Mouse (Mus musculus) CH12.LX (cell line): ENCODE data around the gene Ibtk. TPM values are rescaled to one million over a fixed set of nuclear protein-coding genes. Genes with fewer than 3 reads are reported as not detected.
A peak's percentile ranks its signal among the peaks of the same experiment; 100 is the strongest.
"Not testable (repeated sequence)": the region's sequence is repeated elsewhere in the genome, so short reads cannot be mapped to it uniquely, and the experiment has no call there.

Experiments
- DNase-seq: peaks from one replicate; pipeline ENCODE4 v3.0.0-alpha.2; 2013; ENCODE audit errors: extremely low read depth
- H3K27ac ChIP-seq: 2 replicates; pipeline ENCODE4 v1.5.1; 2012; ENCODE audit warnings: low read depth, mild to moderate bottlenecking, control low read depth, moderate library complexity; ENCODE audit not compliant: insufficient read depth
- H3K27me3 ChIP-seq: replicated peaks from 2 replicates; pipeline ENCODE3; 2012; ENCODE audit warnings: inconsistent platforms
- H3K36me3 ChIP-seq, 2 experiments: replicated peaks in 1 of 2; 2 replicates each; pipeline versions ENCODE3 to v1.6.1; 2012; ENCODE audit warnings: inconsistent platforms in 1 of 2, low read length in 1 of 2, mild to moderate bottlenecking in 1 of 2, mixed read lengths in 1 of 2, moderate library complexity in 1 of 2; ENCODE audit not compliant: control insufficient read depth in 1 of 2, insufficient read depth in 1 of 2
- H3K4me1 ChIP-seq, 2 experiments: 2 replicates each; pipeline ENCODE4 v1.6.1; 2012; ENCODE audit warnings: inconsistent platforms in 1 of 2, moderate library complexity in 1 of 2; ENCODE audit not compliant: insufficient read depth in 2 of 2, control insufficient read depth in 1 of 2
- H3K4me2 ChIP-seq: 2 replicates; pipeline ENCODE4 v1.6.1; 2012; ENCODE audit warnings: low read depth, mild to moderate bottlenecking, control low read depth; ENCODE audit not compliant: poor library complexity, insufficient read depth, severe bottlenecking
- H3K4me3 ChIP-seq, 3 experiments: fragments of 150-350 bp in 1 of 3; sonication (generic) in 1 of 3; replicated peaks in 1 of 3; 2 replicates each; pipeline versions ENCODE3 to v1.5.1; 2011 to 2012; ENCODE audit warnings: low read depth in 2 of 3, low read length in 2 of 3, mild to moderate bottlenecking in 2 of 3, moderate library complexity in 2 of 3, control low read depth in 1 of 3, improper control_type of control experiment in 1 of 3, inconsistent platforms in 1 of 3, mixed read lengths in 1 of 3; ENCODE audit not compliant: poor library complexity in 1 of 3
- H3K79me2 ChIP-seq: replicated peaks from 2 replicates; pipeline ENCODE4 v1.6.1; 2012; ENCODE audit warnings: mild to moderate bottlenecking, moderate library complexity; ENCODE audit not compliant: control insufficient read depth, poor library complexity, insufficient read depth, severe bottlenecking; ENCODE audit errors: extremely low read depth
- H3K9ac ChIP-seq: 2 replicates; pipeline ENCODE4 v1.6.1; 2012; ENCODE audit warnings: low read depth, mild to moderate bottlenecking, control low read depth, moderate library complexity; ENCODE audit not compliant: insufficient read depth
- H3K9me3 ChIP-seq: replicated peaks from 2 replicates; pipeline ENCODE3; 2012; ENCODE audit warnings: low read length, inconsistent platforms, mixed read lengths
- BHLHE40 ChIP-seq: IDR thresholded peaks from 2 replicates; pipeline ENCODE4 v1.6.1; 2011; ENCODE audit warnings: mild to moderate bottlenecking, low read depth, low read length, improper control_type of control experiment
- CTCF ChIP-seq, 2 experiments: IDR thresholded peaks in 1 of 2; conservative IDR thresholded peaks in 1 of 2; 2 replicates each; pipeline ENCODE4 v1.5.1; 2011 to 2012; ENCODE audit warnings: low read depth in 2 of 2, low read length in 2 of 2, improper control_type of control experiment in 1 of 2, inconsistent platforms in 1 of 2, mild to moderate bottlenecking in 1 of 2, moderate library complexity in 1 of 2
- E2F4 ChIP-seq: IDR thresholded peaks from 2 replicates; pipeline ENCODE4 v1.6.1; 2011; ENCODE audit warnings: low read depth, low read length, improper control_type of control experiment; ENCODE audit not compliant: insufficient replicate concordance
- ELF1 ChIP-seq: IDR thresholded peaks from 2 replicates; pipeline ENCODE4 v1.6.1; 2014; ENCODE audit warnings: low read depth, mild to moderate bottlenecking, inconsistent platforms, low read length, improper control_type of control experiment
- ETS1 ChIP-seq: conservative IDR thresholded peaks from 2 replicates; pipeline ENCODE4 v1.6.1; 2012; ENCODE audit warnings: low read depth, mild to moderate bottlenecking, inconsistent platforms, low read length, improper control_type of control experiment, moderate library complexity
- JUND ChIP-seq: conservative IDR thresholded peaks from 2 replicates; pipeline ENCODE4 v1.6.1; 2011; ENCODE audit warnings: low read depth, low read length, improper control_type of control experiment
- MAFK ChIP-seq: IDR thresholded peaks from 2 replicates; pipeline ENCODE4 v1.6.1; 2011; ENCODE audit warnings: low read length, improper control_type of control experiment; ENCODE audit not compliant: insufficient replicate concordance
- MAX ChIP-seq: IDR thresholded peaks from 2 replicates; pipeline ENCODE4 v1.6.1; 2011; ENCODE audit warnings: low read length, improper control_type of control experiment
- MEF2A ChIP-seq: IDR thresholded peaks from 2 replicates; pipeline ENCODE4 v1.6.1; 2014; ENCODE audit warnings: low read depth, mild to moderate bottlenecking, inconsistent platforms, low read length, improper control_type of control experiment, borderline replicate concordance
- NRF1 ChIP-seq: IDR thresholded peaks from 2 replicates; pipeline ENCODE4 v1.6.1; 2014; ENCODE audit warnings: low read depth, mild to moderate bottlenecking, inconsistent platforms, low read length, improper control_type of control experiment, moderate library complexity
- POLR2A ChIP-seq: IDR thresholded peaks from 2 replicates; pipeline ENCODE4 v1.6.1; 2011; ENCODE audit warnings: low read depth, mild to moderate bottlenecking, improper control_type of control experiment, low read length
- RAD21 ChIP-seq: IDR thresholded peaks from 2 replicates; pipeline ENCODE4 v1.6.1; 2011; ENCODE audit warnings: low read depth, mild to moderate bottlenecking, low read length, improper control_type of control experiment, moderate library complexity
- SMC3 ChIP-seq: IDR thresholded peaks from 2 replicates; pipeline ENCODE4 v1.6.1; 2011; ENCODE audit warnings: low read depth, low read length, improper control_type of control experiment
- TBP ChIP-seq: conservative IDR thresholded peaks from 2 replicates; pipeline ENCODE4 v1.6.1; 2011; ENCODE audit warnings: low read depth, low read length, improper control_type of control experiment
- TCF12 ChIP-seq: IDR thresholded peaks from 2 replicates; pipeline ENCODE4 v1.6.1; 2014; ENCODE audit warnings: low read depth, mild to moderate bottlenecking, inconsistent platforms, low read length, improper control_type of control experiment
- USF1 ChIP-seq: IDR thresholded peaks from 2 replicates; pipeline ENCODE4 v1.6.1; 2014; ENCODE audit warnings: low read depth, mild to moderate bottlenecking, inconsistent platforms, low read length, improper control_type of control experiment
- USF2 ChIP-seq: conservative IDR thresholded peaks from 2 replicates; pipeline ENCODE4 v1.6.1; 2011; ENCODE audit warnings: low read depth, low read length, improper control_type of control experiment
- ZC3H11A ChIP-seq: IDR thresholded peaks from 2 replicates; pipeline ENCODE4 v1.6.1; 2012; ENCODE audit warnings: low read depth, mild to moderate bottlenecking, inconsistent platforms, low read length, improper control_type of control experiment
- ZMIZ1 ChIP-seq: IDR thresholded peaks from 2 replicates; pipeline ENCODE4 v1.6.1; 2012; ENCODE audit warnings: low read depth, mild to moderate bottlenecking, inconsistent platforms, low read length, improper control_type of control experiment
- dilution Hi-C: fragments of 300-500 bp; cut with MboI; formaldehyde crosslinking; loops from 2 replicates; pipeline ENCODE4 v1.14.3; 2020; ENCODE audit warnings: low sequenced_read_pairs; ENCODE audit not compliant: extremely low pct_unique_long_range_greater_than_20kb, extremely low pct_ligation_motif_present
- in situ Hi-C: fragments of 300-500 bp; cut with MboI; formaldehyde crosslinking; loops from 3 replicates; pipeline ENCODE4 v1.14.3; 2019; ENCODE audit warnings: low sequenced_read_pairs, low pct_ligation_motif_present, low pct_unique_long_range_greater_than_20kb, mixed read lengths
- polyA plus RNA-seq: library from polyadenylated mRNA; unstranded; fragments of >175 nt; gene quantifications from 2 replicates; pipeline ENCODE4 v1.2.1, GENCODE M21; 2012; ENCODE audit warnings: low read depth; ENCODE audit not compliant: insufficient read length
- total RNA-seq, 2 experiments: library from RNA; depleted of rRNA; stranded (reverse); fragments of 300-350 nt in 1 of 2; fragments of >200 nt in 1 of 2; gene quantifications; 2 replicates each; pipeline ENCODE4 v1.2.3; 2012 to 2014

Gene Ibtk
- total and polyA plus RNA-seq, 3 experiments, result 34.2 to 41.3 (median 40.6) TPM

DNA sequence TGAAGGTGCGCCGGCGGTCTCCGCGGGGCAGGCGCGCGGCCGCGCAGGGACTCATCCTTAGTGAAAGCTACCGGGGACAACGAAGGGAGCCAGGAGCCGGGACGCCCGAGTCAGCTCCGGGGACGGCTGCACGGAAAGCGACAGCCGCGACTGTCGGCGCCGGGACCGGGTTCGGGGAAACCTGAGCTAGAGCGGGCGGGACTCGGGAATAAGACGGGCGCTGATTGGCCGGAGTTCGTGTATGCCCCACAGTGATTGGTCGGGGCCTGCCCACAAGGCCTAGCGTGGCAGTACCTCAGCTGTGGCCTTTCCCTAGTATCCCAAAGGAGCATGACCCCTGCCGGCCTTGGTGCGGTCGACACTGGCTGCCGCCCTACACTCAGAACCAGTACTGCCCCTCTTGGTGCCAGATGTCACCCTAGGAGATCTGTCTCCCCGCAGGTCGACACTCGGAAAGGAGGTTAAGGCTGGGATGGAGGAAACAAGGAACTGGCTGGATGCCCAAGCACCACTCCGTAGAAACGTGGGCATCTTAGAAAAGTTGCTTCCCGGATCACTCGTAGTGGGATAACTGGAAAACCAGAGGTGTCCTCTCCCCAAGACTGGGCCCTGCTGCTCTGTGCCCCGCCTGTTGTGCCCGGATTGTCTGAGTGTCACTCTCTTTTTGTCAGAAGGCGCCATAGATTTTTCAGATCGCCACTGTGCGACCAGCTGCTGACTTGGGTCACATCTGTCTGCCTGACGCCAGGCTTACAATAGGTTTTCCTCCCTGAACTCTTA, at the start of gene Ibtk (continued):
- TF ChIP-seq USF1, result no peak

DNA sequence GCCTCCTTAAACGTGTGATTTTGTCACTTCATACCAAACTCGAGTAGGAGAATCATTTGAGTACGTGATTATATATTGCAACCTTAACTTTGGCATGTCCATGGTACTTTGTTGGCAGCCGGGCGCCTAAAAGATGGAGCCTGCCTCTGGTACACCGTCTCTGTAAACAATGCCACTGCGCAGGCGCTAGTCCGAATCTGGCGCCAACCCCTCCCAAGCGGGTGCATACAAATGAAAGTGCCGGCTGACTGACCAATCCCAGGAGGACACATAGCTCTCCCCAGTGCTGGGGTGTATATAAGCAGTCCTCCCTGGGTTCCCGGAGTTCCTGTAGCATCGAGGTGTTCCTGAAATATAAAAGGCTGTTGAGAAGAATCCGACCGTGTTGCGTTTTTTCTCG, 42.4 kb upstream of the Ibtk start:
- H3K27me3 ChIP-seq, H3K4me2 ChIP-seq, H3K27ac ChIP-seq, H3K79me2 ChIP-seq, dilution Hi-C loops, DNase-seq, in situ Hi-C loops, H3K36me3 ChIP-seq, H3K4me1 ChIP-seq, H3K9me3 ChIP-seq, H3K9ac ChIP-seq, H3K4me3 ChIP-seq: not testable (repeated sequence)

DNA sequence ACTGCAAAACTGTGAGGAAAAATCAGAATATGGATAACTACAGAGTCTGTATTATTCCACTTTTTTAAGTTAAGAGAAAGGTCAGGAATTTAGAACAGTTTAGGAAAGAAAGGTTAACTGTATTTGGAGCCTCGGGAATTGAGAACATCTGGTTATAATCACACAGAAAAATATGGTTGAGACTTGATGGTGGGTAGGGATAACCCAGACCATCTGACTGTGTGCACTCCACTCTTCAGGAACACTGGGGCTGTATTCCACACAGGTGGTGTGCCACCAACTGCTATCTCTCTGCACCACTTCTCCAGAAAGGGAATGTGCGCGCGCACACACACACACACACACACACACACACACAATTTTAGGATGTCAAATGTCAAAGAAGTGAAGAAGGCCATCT, 31.1 kb upstream of the Ibtk start:
- H3K79me2 ChIP-seq, result no peaks in the 10 kb centered on the region
- H3K27ac ChIP-seq, result no peak overlapping the region
- H3K4me2 ChIP-seq, result no peak overlapping the region
- DNase-seq, result no peak
- TF ChIP-seq BHLHE40 (no peak), E2F4 (no peak), TCF12 (no peak), NRF1 (no peak), USF2 (no peak), JUND (no peak), USF1 (no peak), ELF1 (no peak)
- H3K36me3 ChIP-seq, result no peaks in the 10 kb centered on the region
- H3K9me3 ChIP-seq, result peaks cover 3% of the 10 kb centered on the region
- no peak overlapping the region for H3K4me3 ChIP-seq
- no peaks in the 10 kb centered on the region for H3K4me1 ChIP-seq
- H3K9ac ChIP-seq, result no peak overlapping the region
- in situ Hi-C loops, result no loop called here
- dilution Hi-C loops, result no loop called here
- no peaks in the 10 kb centered on the region for H3K27me3 ChIP-seq

DNA sequence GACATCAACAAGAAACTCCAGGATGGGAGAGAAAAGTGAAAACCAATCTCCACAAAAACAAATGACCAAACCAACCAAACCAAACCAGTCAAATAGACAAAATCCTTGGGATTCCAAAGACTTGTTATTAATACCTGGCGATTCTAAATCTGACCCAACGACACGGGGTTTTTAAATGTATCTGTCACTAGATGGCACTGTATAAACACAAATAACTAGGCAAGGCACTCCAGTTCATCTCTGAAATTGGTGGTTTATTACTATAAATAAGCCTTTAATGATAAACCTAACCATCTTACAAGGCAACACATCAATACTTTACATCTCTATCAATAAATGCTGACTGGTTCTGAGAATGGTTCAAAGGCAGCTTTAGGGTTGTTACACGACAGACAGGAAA, 30.3 kb upstream of the Ibtk start:
- H3K4me2 ChIP-seq, result no peak overlapping the region
- peaks cover 3% of the 10 kb centered on the region for H3K9me3 ChIP-seq
- H3K4me3 ChIP-seq, result no peak overlapping the region
- no peaks in the 10 kb centered on the region for H3K4me1 ChIP-seq
- in situ Hi-C loops, result loop anchor here (5.0 kb wide), 1 partner anchor 673 kb away; no protein-coding TSS in a partner anchor
- DNase-seq, result peak; percentile 28
- no peaks in the 10 kb centered on the region for H3K27me3 ChIP-seq
- no peak overlapping the region for H3K9ac ChIP-seq
- no peaks in the 10 kb centered on the region for H3K79me2 ChIP-seq
- no peak overlapping the region for H3K27ac ChIP-seq
- H3K36me3 ChIP-seq, result no peaks in the 10 kb centered on the region
- TF ChIP-seq POLR2A (no peak), MAFK (no peak), TCF12 (no peak), RAD21 (peak; percentile 88), ETS1 (no peak), TBP (no peak), ZC3H11A (peak; percentile 34; the same call in 1 of the 2 replicates), CTCF (conservative IDR thresholded peaks at IDR 0.05 in 1 of 2, IDR thresholded peaks at IDR 0.05 in 1 of 2; ENCODE audit: low read depth in 2 of 2, low read length in 2 of 2) (peak in 1 of 2 experiments; percentile 72; a peak in 2 of 4 replicates), ELF1 (no peak), ZMIZ1 (no peak), MEF2A (no peak), SMC3 (peak; percentile 70), MAX (no peak)
- dilution Hi-C loops, result no loop called here
